Mouse (Mus musculus) lung, postnatal 36 days (tissue): ENCODE results near the gene Gm29106.
"Not testable (repeated sequence)": the region's sequence is repeated elsewhere in the genome, so short reads cannot be mapped to it uniquely, and the experiment has no call there.

Experiments used
- DNase-seq: peaks from one replicate; pipeline ENCODE4 v3.0.0; 2022; ENCODE audit warnings: mixed read lengths

Gene Gm29106

GRCm38 (mm10) chr1:118176242-118176641, at the start of gene Gm29106:
Gm29106 (plus strand) TSS chr1:118176542.
- not testable (repeated sequence) for DNase-seq

GRCm38 (mm10) chr1:118228540-118228939, 52.2 kb downstream of the Gm29106 start:
- no peak for DNase-seq

GRCm38 (mm10) chr1:118236032-118236431, 59.7 kb downstream of the Gm29106 start:
- no peak for DNase-seq
